Mouse (Mus musculus): ENCODE data around the gene Cyp24a1. TPM values are rescaled to one million over a fixed set of nuclear protein-coding genes. Genes with fewer than 3 reads are reported as not detected.

Gene Cyp24a1
- total RNA-seq, 2 experiments from 2014 or later, result not detected

- intact Hi-C loops (cut with DNase I), result no loop called here
- no peak for DNase-seq (ENCODE audit: extremely low spot score in 1 of 2, low spot score in 2 of 2)
Measured at GRCm38 (mm10) chr2:170503343-170503742, 6.4 kb upstream of the Cyp24a1 start.

- DNase-seq (ENCODE audit: extremely low spot score in 1 of 2, low spot score in 2 of 2), result no peak
- intact Hi-C loops (cut with DNase I), result no loop called here
Measured at GRCm38 (mm10) chr2:170498011-170498410, 1.1 kb upstream of the Cyp24a1 start.

- DNase-seq (ENCODE audit: extremely low spot score in 1 of 2, low spot score in 2 of 2), result no peak
- intact Hi-C loops (cut with DNase I), result no loop called here
Measured at GRCm38 (mm10) chr2:170496154-170496930, 603 bp downstream of the Cyp24a1 start, which contains the start of gene Pfdn4. Gene Pfdn4 (plus strand): TSS chr2:170496428.

- no peak for DNase-seq (ENCODE audit: extremely low spot score in 1 of 2, low spot score in 2 of 2)
- intact Hi-C loops (cut with DNase I), result no loop called here
Measured at GRCm38 (mm10) chr2:170494784-170495710, 1.9 kb downstream of the Cyp24a1 start.

GRCm38 (mm10) chr2:170487890-170488502, 8.9 kb downstream of the Cyp24a1 start:
- intact Hi-C loops (cut with DNase I), result no loop called here
- no peak for DNase-seq (ENCODE audit: extremely low spot score in 1 of 2, low spot score in 2 of 2)

- DNase-seq (ENCODE audit: extremely low spot score in 1 of 2, low spot score in 2 of 2), result no peak
- intact Hi-C loops (cut with DNase I), result no loop called here
Measured at GRCm38 (mm10) chr2:170487202-170487601, 9.7 kb downstream of the Cyp24a1 start.

- DNase-seq (ENCODE audit: extremely low spot score in 1 of 2, low spot score in 2 of 2), result no peak
- intact Hi-C loops (cut with DNase I), result no loop called here
Measured at GRCm38 (mm10) chr2:170483914-170484313, 13.0 kb downstream of the Cyp24a1 start.

GRCm38 (mm10) chr2:170482019-170482540, 14.9 kb downstream of the Cyp24a1 start:
- DNase-seq (ENCODE audit: extremely low spot score in 1 of 2, low spot score in 2 of 2), result no peak
- intact Hi-C loops (cut with DNase I), result no loop called here

GRCm38 (mm10) chr2:170476643-170477042, 20.3 kb downstream of the Cyp24a1 start:
- no peak for DNase-seq (ENCODE audit: extremely low spot score in 1 of 2, low spot score in 2 of 2)
- intact Hi-C loops (cut with DNase I), result no loop called here

GRCm38 (mm10) chr2:170476215-170476614, 20.7 kb downstream of the Cyp24a1 start:
- DNase-seq (ENCODE audit: extremely low spot score in 1 of 2, low spot score in 2 of 2), result peak in 1 of 2 experiments; percentile 31
- intact Hi-C loops (cut with DNase I), result no loop called here

GRCm38 (mm10) chr2:170475164-170475563, 21.8 kb downstream of the Cyp24a1 start:
- intact Hi-C loops (cut with DNase I), result no loop called here

GRCm38 (mm10) chr2:170474125-170474524, 22.8 kb downstream of the Cyp24a1 start:
- intact Hi-C loops (cut with DNase I), result no loop called here
- no peak for DNase-seq (ENCODE audit: extremely low spot score in 1 of 2, low spot score in 2 of 2)

More at GRCm38 (mm10) chr2:170475164-170475563, 21.8 kb downstream of the Cyp24a1 start:
- no peak for DNase-seq (ENCODE audit: extremely low spot score in 1 of 2, low spot score in 2 of 2)

GRCm38 (mm10) chr2:170470591-170470990, 26.4 kb downstream of the Cyp24a1 start:
- DNase-seq (ENCODE audit: extremely low spot score in 1 of 2, low spot score in 2 of 2), result no peak
- intact Hi-C loops (cut with DNase I), result no loop called here

- intact Hi-C loops (cut with DNase I), result no loop called here
- DNase-seq (ENCODE audit: extremely low spot score in 1 of 2, low spot score in 2 of 2), result peak in 1 of 2 experiments; percentile 68
Measured at GRCm38 (mm10) chr2:170469616-170470308, 27.2 kb downstream of the Cyp24a1 start.

- peak in 1 of 2 experiments; percentile 57 for DNase-seq (ENCODE audit: extremely low spot score in 1 of 2, low spot score in 2 of 2)
Measured at GRCm38 (mm10) chr2:170468009-170468408, 28.9 kb downstream of the Cyp24a1 start.

GRCm38 (mm10) chr2:170464817-170465216, 32.1 kb downstream of the Cyp24a1 start:
- intact Hi-C loops (cut with DNase I), result no loop called here

More at GRCm38 (mm10) chr2:170468009-170468408, 28.9 kb downstream of the Cyp24a1 start:
- intact Hi-C loops (cut with DNase I), result no loop called here

GRCm38 (mm10) chr2:170461652-170462051, 35.3 kb downstream of the Cyp24a1 start:
- intact Hi-C loops (cut with DNase I), result no loop called here
- no peak for DNase-seq (ENCODE audit: extremely low spot score in 1 of 2, low spot score in 2 of 2)

More at GRCm38 (mm10) chr2:170464817-170465216, 32.1 kb downstream of the Cyp24a1 start:
- DNase-seq (ENCODE audit: extremely low spot score in 1 of 2, low spot score in 2 of 2), result no peak

GRCm38 (mm10) chr2:170459805-170460204, 37.1 kb downstream of the Cyp24a1 start:
- intact Hi-C loops (cut with DNase I), result no loop called here
- DNase-seq (ENCODE audit: extremely low spot score in 1 of 2, low spot score in 2 of 2), result no peak

Measured in left cerebral cortex, postnatal 10 days (tissue).